Mouse (Mus musculus): ENCODE results near the gene Bphl. TPM values are rescaled to one million over a fixed set of nuclear protein-coding genes. Genes with fewer than 3 reads are reported as not detected.
"Not testable (repeated sequence)": the region's sequence is repeated elsewhere in the genome, so short reads cannot be mapped to it uniquely, and the experiment has no call there.

Gene Bphl
- polyA plus RNA-seq, 1 experiment = 51.4 TPM

- Histone ChIP-seq H3K4me3 (ENCODE audit: insufficient read depth, low read length) (no peak overlapping the region), H3K4me1 (ENCODE audit: control insufficient read depth, insufficient read depth, low read length) (peaks cover 2% of the 10 kb centered on the region; the same call in 1 of the 2 replicates), H3K27ac (ENCODE audit: insufficient read depth, low read length) (no peak overlapping the region)
- no peak for TF ChIP-seq CTCF (IDR thresholded peaks at IDR 0.05; ENCODE audit: extremely low read depth, insufficient read depth, low read length)
Measured at GRCm38 (mm10) chr13:34066351-34066750, 29.0 kb downstream of the Bphl start.

- H3K4me3 ChIP-seq (ENCODE audit: insufficient read depth, low read length) = no peak overlapping the region
- TF ChIP-seq POLR2A (IDR thresholded peaks at IDR 0.05; ENCODE audit: extremely low read depth, insufficient read depth, low read length) (no peak), CTCF (IDR thresholded peaks at IDR 0.05; ENCODE audit: extremely low read depth, insufficient read depth, low read length) (no peak)
- H3K27ac ChIP-seq (ENCODE audit: insufficient read depth, low read length) = no peak overlapping the region
- peaks cover 2% of the 10 kb centered on the region; the same call in 1 of the 2 replicates for H3K4me1 ChIP-seq (ENCODE audit: control insufficient read depth, insufficient read depth, low read length)
Measured at GRCm38 (mm10) chr13:34070296-34070695, 32.9 kb downstream of the Bphl start.

GRCm38 (mm10) chr13:34071836-34072235 is 34.4 kb downstream of the Bphl start:
- H3K4me3 ChIP-seq (ENCODE audit: insufficient read depth, low read length) = no peak overlapping the region
- H3K4me1 ChIP-seq (ENCODE audit: control insufficient read depth, insufficient read depth, low read length) = peaks cover 1% of the 10 kb centered on the region; the same call in 1 of the 2 replicates
- no peak overlapping the region for H3K27ac ChIP-seq (ENCODE audit: insufficient read depth, low read length)
- TF ChIP-seq CTCF (IDR thresholded peaks at IDR 0.05; ENCODE audit: extremely low read depth, insufficient read depth, low read length) = no peak
- TF ChIP-seq POLR2A (IDR thresholded peaks at IDR 0.05; ENCODE audit: extremely low read depth, insufficient read depth, low read length) = no peak

- H3K4me3 ChIP-seq (ENCODE audit: insufficient read depth, low read length) = no peak overlapping the region
- no peak for TF ChIP-seq CTCF (IDR thresholded peaks at IDR 0.05; ENCODE audit: extremely low read depth, insufficient read depth, low read length)
- no peak for TF ChIP-seq POLR2A (IDR thresholded peaks at IDR 0.05; ENCODE audit: extremely low read depth, insufficient read depth, low read length)
- peaks cover 1% of the 10 kb centered on the region; the same call in 1 of the 2 replicates for H3K4me1 ChIP-seq (ENCODE audit: control insufficient read depth, insufficient read depth, low read length)
- H3K27ac ChIP-seq (ENCODE audit: insufficient read depth, low read length) = no peak overlapping the region
Measured at GRCm38 (mm10) chr13:34072847-34073246, 35.5 kb downstream of the Bphl start.

GRCm38 (mm10) chr13:34074441-34074840 is 37.0 kb downstream of the Bphl start:
- not testable (repeated sequence) for H3K27ac ChIP-seq (ENCODE audit: insufficient read depth, low read length); H3K4me1 ChIP-seq (ENCODE audit: control insufficient read depth, insufficient read depth, low read length); H3K4me3 ChIP-seq (ENCODE audit: insufficient read depth, low read length)

- not testable (repeated sequence) for H3K27ac ChIP-seq (ENCODE audit: insufficient read depth, low read length)
- H3K4me3 ChIP-seq (ENCODE audit: insufficient read depth, low read length) = peak overlapping the region; percentile 91; the same call in 1 of the 2 replicates
Measured at GRCm38 (mm10) chr13:34075893-34076292, 38.5 kb downstream of the Bphl start.

GRCm38 (mm10) chr13:34076561-34077491 is 39.4 kb downstream of the Bphl start:
- TF ChIP-seq POLR2A (IDR thresholded peaks at IDR 0.05; ENCODE audit: extremely low read depth, insufficient read depth, low read length) (peak; percentile 66; the same call in 1 of the 2 replicates), CTCF (IDR thresholded peaks at IDR 0.05; ENCODE audit: extremely low read depth, insufficient read depth, low read length) (no peak)
- peaks cover 1% of the 10 kb centered on the region; the same call in 1 of the 2 replicates for H3K4me1 ChIP-seq (ENCODE audit: control insufficient read depth, insufficient read depth, low read length)
- peak overlapping the region; percentile 71 for H3K27ac ChIP-seq (ENCODE audit: insufficient read depth, low read length)
- peak overlapping the region; percentile 91 for H3K4me3 ChIP-seq (ENCODE audit: insufficient read depth, low read length)

More at GRCm38 (mm10) chr13:34075893-34076292, 38.5 kb downstream of the Bphl start:
- H3K4me1 ChIP-seq (ENCODE audit: control insufficient read depth, insufficient read depth, low read length) = not testable (repeated sequence)

- peak; percentile 100 for TF ChIP-seq POLR2A (IDR thresholded peaks at IDR 0.05; ENCODE audit: extremely low read depth, insufficient read depth, low read length)
- 0 out of 2 replicates have a peak, but pooled peaks have one; percentile 7 for TF ChIP-seq CTCF (IDR thresholded peaks at IDR 0.05; ENCODE audit: extremely low read depth, insufficient read depth, low read length)
- H3K4me1 ChIP-seq (ENCODE audit: control insufficient read depth, insufficient read depth, low read length) = peaks cover 1% of the 10 kb centered on the region; the same call in 1 of the 2 replicates
- H3K4me3 ChIP-seq (ENCODE audit: insufficient read depth, low read length) = peak within 1 kb of the TSS; percentile 91
- peak within 1 kb of the TSS; percentile 80 for H3K27ac ChIP-seq (ENCODE audit: insufficient read depth, low read length)
Measured at GRCm38 (mm10) chr13:34077492-34078271, 40.3 kb downstream of the Bphl start, which contains the start of gene Tubb2a. Tubb2a (minus strand) TSS chr13:34078007.

GRCm38 (mm10) chr13:34078500-34079280 is 41.3 kb downstream of the Bphl start:
- TF ChIP-seq CTCF (IDR thresholded peaks at IDR 0.05; ENCODE audit: extremely low read depth, insufficient read depth, low read length) (no peak), POLR2A (IDR thresholded peaks at IDR 0.05; ENCODE audit: extremely low read depth, insufficient read depth, low read length) (no peak)
- no peak overlapping the region for H3K27ac ChIP-seq (ENCODE audit: insufficient read depth, low read length)
- peaks cover 1% of the 10 kb centered on the region; the same call in 1 of the 2 replicates for H3K4me1 ChIP-seq (ENCODE audit: control insufficient read depth, insufficient read depth, low read length)
- peak overlapping the region; percentile 91 for H3K4me3 ChIP-seq (ENCODE audit: insufficient read depth, low read length)

Measured in cortical plate, adult 2 months (tissue).